Mouse (Mus musculus): ENCODE data around the gene Pik3cg.

Gene Pik3cg

DNA sequence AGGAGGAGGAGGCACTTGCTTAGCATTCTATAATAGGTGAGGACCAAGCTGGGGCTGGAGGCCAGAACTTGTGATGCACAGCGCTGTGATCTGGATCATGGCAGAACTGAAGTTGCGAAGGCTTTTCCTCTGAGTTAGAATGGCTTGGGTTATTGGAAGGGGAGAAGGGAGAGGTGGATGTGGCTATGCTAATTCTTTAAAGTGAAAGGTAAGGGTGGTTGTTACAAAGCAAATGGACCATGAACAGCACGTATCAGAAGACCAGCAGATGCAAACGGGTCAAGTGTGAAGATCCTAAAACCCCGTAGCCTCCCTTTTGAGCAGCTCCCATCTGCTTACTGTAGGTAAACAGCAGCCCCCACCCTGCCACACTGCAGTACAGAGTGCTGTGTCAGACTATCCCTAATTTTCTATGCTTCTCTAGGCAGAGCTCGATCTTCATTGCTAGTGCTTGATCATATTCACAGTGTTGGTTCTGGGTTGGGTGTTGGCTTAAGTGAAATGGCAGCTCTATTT, 7.3 kb downstream of the Pik3cg start:
- no peak for DNase-seq (ENCODE audit: low read depth, low spot score)

DNA sequence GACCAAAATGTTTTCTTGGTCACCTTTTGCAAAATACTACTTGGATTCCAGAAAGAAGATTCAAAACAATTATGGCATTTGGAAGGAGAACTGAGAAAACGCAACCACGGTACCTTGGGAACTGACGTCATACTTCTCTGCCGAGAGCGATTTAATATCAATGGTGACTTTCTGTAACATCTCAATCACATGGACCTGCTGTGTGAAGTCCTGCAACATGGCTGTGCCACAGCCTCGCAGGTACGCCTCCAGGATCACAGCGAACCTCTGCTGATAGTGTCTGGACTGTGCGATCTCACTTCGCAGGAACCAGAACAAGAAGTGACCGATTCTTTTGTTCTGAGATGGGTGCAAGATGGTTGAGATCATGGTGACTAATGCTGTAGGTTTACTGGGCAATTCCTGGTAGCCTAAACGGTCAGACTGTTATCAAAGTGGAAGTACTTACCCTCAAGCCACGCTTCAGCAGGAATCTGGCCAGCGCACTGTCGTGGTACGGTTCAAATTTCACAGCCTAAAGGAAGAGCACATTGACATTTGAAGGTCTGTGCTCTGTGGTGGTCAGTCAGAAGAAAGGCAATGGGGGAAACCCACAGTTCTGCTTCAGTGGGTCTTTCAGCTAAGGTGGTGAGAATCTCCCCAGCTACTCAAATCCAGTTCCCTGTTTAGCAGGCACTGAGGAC, 7.9 kb downstream of the Pik3cg start:
- DNase-seq (ENCODE audit: low read depth, low spot score): no peak

DNA sequence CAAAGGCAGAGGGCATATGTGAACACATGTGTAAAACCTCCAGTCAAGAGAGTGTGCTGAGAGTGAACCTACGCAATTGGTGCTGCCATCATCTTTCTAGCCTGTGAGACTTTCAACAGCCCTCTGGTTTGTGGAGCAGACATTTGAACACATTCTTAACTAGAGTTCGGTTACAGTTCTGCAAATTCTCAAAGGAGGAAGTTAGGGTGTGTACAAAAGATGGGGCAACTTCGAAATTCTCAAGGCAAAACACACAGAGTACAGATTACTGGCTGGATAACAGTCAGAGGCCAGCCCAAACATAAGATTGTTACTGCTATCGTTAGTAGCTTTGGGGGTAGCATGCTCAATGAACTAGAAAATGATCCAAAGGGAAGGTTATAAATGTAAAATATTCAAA, 9.0 kb downstream of the Pik3cg start:
- DNase-seq (ENCODE audit: low read depth, low spot score): no peak

DNA sequence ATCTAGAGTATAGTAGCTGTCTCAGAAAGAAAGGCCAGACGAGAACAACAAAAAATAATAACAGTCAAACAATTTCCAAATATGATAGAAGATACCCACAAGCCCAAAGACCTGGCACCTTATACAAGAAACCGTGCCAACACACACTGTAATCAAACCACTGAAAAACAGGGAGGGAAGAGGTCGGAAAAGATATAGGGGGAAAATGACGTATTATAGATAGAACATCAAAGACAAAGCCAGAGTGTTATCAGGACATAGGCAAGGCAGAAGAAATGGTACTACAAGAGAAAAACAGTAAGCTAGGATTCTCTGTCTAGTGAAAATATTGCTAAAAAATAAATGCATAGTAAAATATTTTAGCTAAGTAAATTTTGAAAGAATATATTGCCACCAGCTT, 10.4 kb downstream of the Pik3cg start:
- DNase-seq (ENCODE audit: low read depth, low spot score): no peak

DNA sequence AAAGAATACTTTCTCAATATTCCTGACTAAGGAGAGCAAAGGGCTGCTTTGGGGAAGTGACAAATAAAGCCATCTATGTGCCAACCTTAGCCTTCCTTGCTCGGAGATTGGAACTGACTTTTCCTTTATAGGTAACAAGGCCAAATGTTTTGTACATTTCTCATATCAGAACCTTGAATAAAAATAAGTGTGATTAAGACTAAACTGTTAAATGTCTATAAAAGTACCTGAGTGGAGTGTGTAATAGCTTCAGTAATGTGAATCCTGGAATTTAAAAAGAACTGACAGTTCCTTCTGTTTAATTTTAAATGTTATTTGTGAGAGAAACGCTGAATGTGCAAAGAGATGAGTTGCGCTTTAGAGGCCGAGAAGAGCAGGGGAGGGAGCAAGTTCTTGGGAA, 13.5 kb downstream of the Pik3cg start:
- no peak for DNase-seq (ENCODE audit: low read depth, low spot score)

DNA sequence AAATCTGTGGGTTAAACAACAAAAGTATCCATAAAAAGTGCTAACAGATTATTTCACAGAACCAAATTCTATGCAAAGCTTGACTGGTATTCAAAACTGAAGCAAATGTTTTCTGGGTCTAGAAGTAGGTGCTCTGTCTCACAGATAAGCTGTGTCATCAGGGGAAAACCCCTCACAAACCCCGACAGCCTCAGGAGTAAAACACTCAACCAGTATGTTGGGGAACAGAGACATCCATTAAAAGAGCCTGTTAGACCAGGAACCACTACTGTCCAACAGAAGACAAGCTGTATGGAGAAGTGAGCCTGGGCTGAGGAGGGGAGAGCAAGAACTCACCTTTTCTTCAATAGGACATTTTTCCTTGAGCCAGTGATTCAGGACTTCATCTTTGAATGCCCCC, 14.1 kb downstream of the Pik3cg start:
- DNase-seq (ENCODE audit: low read depth, low spot score): no peak

DNA sequence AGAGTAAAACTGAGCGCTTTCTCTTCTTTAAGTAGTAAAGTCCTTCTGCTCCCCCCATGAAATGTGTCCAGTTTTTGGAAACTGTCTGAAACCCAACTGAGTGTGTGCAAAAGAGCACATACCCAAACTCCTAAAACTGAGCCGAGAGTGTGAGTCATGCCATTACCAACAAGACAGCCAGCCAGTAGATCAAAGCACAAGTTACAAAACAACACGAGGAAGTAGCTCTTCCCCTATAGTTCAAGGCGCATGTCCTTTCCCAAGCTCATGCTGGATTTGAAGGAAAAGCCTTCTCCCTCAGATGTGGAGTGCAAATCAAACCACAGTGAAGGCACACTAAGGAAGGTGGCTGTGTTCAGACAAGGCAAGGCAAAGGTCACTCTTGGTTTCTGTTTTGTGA, 17.5 kb downstream of the Pik3cg start:
- no peak for DNase-seq (ENCODE audit: low read depth, low spot score)

DNA sequence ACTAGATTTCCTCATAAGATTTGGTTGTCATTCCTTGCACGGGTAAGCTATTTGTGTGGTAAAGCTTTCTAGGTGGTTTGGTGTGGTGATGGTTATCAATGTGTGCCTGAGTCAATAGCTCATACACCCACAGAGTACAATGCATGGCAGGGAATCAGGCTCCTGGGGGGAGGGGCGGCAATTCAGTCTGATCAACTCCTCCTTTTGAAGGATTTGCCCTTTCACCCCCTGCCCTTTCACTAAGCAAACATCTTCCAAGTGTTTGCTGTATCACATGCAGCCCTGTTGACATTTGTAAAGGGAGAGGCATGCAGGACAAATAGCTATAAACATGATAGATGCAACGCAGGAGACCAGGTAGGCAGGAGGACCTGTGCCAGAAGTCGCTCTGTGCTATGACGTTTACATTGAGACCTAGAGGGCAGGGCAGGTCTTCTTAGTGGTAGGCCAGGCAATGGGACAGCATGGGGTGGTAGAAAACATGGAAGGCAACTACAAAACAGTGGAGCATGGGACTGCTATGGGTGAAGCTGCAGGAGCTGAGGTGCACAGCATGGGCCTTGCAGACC, 20.7 kb downstream of the Pik3cg start:
- DNase-seq (ENCODE audit: low read depth, low spot score): no peak

DNA sequence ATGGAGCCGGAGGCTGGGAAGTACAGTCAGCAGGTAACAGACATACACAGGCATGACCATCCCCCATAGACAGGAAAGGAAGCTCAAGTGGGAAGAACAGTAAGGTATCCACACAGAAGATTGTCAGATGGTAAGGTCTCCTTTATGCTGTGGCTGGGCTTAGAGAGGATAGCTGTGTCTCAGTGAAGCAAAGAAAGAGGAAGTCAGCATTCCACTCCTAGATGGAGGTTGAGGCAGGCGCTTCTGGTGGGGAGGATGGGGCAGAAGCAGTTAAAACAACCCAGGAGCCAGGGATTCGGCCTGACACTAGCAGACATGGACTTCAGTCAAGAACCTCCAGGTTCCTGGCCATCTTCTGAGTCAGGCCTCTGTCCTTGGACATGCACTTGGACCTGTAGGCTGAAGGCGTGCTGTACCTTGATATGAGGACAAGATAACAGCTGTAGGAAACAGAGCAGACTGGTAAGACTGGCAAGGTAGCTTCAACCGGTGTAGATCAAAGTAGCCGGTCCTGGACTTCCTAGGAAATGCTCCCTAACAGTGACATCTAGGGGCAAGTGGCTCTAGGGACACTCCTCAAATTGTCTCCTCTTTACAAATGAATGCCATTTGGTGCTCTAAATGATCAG, 21.7 kb downstream of the Pik3cg start:
- DNase-seq (ENCODE audit: low read depth, low spot score): no peak

DNA sequence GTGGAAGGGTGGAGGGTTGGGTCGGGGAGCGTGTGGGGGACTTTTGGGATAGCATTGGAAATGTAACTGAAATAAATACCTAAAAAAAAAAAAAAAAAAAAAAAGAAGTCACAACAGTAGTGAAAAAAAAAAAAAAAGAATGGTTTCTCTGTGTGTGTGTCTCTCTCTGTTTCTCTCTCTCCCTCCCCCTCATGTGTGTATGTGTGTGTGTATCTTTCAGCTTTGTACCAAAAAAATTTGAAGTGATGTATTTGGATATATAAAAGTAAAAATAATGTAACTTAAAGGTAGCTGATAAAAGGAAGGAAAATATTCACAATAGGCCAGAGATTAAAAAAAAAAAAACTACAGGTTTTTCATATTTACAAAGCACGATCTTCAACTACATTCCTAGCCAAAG, 23.6 kb downstream of the Pik3cg start:
- DNase-seq (ENCODE audit: low read depth, low spot score): no peak

DNA sequence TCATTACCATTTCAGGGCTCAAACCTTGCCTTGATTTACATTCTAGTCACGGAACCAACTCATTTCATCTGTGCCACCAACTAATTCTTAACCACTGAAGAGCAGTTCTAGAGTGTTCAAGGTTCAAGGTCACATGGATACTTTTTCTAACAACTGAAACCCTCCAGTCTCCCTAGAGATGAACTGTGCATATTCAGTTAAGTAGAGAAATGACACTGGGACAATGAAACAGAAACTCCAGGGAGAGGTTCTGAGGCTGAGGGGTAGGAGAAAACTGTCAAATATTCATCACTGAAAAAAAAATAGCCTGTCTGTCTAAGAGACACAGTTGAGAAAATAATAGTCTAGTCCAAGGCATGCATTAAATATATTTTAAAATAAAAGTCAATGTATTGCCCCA, 24.9 kb downstream of the Pik3cg start:
- no peak for DNase-seq (ENCODE audit: low read depth, low spot score)

DNA sequence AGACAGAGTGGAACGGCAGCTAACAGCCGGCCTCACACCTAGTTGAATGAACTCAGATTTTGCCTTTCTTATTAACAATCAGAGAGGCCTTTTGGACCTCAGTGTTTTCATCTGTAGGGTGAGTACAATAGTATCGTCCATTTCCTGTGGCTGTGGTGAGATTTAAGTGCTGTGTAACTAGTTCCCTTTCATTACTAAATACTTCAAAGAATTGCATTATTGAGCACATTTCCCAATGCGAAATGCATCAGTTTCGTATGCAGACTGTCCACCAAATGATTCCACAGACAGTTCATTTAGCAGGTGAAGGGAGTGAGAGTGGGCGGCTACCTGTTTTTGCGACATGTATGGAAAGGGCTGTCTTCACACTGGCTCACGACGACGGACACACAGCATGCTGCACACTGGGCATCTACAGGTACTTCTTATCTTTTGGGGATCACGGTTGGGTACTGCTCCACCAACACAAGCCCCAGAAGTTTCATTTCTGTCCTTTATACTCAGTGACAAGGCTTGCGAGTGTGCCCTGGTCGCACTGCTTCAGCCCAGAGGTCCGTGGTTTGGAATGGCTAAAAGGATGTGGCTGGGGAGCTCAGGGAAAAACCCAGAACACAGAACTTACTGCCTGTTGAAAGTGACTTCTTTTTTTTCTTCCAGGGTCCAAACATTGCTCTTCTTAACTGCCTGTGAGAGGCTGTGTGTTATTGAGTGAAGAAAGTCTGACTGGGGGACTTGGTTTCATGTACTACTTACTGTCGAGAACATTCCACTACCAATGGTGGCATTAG, 25.6 kb downstream of the Pik3cg start:
- DNase-seq (ENCODE audit: low read depth, low spot score): peak; percentile 24

DNA sequence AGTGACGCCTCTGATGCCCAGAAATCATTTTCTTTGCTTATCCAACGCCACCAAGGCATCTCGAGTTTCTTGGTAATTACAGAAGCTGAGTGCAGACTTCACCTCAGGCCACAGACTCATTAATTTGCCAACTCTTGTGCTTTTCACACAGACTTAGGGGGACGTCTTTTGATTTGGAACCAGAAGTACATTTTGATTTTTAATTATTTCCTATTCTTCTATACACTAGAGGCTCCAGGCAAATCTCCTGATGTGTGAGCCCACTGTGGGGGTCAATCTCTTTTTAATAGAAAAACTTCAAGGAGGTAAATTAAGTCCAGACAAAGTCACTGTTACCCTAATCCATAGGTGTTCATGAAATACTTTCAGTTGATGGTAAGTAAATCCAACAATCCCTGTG, 26.6 kb downstream of the Pik3cg start:
- DNase-seq (ENCODE audit: low read depth, low spot score): no peak

DNA sequence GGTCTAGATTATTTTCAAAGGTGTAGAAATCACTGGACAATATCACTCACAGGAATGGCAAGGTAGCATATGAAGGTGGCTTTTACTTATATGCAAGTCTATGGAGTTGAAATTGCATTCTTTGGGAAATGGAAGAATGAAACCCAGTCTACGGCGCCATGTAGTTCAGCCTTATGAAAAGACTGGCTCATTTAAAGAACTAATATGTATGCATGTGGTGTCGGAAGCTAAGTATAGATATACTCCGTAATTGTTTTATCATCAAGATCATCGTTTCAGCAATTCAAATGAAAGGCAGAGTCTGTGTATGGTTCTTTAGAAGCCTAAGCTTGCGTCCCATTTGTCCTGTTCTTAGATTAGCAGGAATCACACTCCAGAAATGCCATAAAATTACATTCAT, 34.0 kb downstream of the Pik3cg start:
- DNase-seq (ENCODE audit: low read depth, low spot score): no peak

DNA sequence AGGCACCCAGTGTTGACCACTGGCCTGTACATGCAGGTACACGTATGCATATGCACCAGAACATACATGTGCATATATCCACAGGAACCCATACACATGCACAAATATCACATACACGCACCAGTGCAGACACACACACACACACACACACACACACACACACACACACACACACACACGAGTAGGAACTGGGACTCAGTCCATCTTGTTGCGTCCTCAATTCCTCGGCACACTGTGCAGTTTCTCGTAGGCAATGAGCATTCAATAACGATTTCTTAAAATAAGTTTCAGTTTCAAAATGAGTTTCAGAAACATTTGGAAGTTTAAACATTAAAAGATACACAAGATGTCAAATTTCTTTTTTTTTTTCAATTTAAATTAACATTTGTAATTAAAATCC, 35.6 kb downstream of the Pik3cg start:
- DNase-seq (ENCODE audit: low read depth, low spot score): no peak

DNA sequence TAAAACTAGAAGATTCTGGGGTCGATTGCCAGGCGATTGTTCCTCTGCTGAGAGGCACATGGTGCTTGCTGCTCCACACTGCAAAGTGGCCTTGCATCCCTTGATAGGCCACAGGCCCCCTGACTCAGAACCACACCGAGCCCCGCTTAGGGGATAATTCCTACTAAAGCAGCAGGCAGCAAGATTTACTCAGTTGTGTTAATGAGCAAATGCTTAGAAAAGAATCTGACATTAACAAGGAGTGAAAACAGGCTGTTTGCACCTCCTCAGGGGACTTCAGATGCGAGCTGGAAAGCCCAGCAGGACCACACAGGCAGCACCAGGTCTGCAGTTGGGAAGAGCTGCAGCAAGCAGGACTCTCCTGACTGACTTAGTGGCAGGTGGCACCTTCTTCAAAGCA, 39.3 kb downstream of the Pik3cg start:
- DNase-seq (ENCODE audit: low read depth, low spot score): peak; percentile 51

DNA sequence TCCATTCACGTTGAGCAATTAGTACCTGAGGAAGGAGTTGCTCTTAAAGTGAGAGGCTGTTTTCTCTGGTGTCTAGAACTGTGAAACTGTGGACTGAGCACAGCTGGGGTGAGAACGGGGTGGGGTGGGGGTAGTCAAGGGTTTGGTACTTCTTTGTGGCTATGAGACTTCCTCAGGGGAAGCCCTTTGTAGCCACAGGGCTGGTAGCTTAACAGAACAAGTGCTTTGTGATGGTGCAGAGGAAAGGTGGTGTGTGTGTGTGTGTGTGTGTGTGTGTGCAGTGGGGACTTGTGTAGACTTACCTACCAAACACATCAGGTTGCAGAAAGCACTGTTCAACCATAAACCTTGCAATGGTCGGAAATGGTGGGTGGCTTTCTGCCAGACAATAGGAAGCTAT, 39.7 kb downstream of the Pik3cg start:
- peak; percentile 31 for DNase-seq (ENCODE audit: low read depth, low spot score)

DNA sequence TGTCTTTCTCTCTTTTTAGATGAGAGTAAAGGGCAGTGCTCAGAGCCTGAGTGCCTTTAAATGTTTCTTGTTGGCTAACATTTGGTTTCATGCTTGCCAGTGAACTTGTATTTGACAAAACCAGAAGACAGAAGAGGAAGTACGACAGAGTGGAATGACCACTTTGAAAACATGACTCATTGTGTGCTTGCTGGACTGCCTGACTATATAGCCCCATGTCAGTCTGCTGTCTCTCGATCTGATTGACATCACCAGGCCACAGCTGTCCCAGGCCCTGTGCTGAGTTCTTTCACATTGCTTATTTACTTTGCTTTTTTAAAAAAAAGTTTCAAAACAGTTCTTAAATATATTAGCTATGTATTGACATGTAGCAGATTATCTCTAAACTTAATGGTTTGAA, 44.8 kb downstream of the Pik3cg start:
- no peak for DNase-seq (ENCODE audit: low read depth, low spot score)

DNA sequence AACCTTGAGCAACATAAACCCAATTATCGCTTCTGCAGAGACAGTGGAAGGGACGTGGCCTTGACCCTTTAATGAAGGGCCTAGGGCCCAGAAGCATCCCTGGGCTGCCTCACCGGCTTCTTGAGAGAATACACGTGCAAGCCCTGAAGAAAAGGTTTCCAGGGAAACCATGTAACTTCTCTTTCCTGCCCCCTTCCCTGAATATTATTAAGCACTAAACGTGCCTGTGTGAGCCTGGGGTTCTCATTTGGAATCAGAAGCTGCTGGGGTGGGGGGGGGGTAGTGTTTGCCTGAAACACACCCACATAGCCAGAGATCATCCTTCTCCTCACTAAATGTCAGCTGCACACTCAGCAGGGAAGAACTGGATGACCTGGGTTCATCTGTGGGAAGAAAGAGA, 49.7 kb downstream of the Pik3cg start:
- no peak for DNase-seq (ENCODE audit: low read depth, low spot score)

DNA sequence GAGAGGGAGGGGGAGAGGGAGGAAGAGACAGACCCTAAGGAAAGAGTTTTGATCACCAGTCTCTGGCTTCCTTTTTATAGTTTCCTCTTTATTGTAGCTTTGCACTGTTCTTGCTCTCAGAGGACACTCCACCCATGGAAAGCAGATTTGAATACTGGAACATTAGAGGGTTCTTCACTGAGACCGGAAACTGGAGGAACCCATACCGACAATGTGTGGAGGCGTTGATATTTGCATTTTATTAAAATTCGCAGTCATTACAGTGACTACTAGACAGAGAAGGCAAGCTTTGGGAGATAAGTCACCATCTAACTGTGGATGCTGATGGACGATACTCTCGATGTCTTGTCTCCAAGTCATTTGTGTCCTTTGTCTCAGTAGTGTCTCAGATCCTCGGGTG, 61.9 kb downstream of the Pik3cg start:
- DNase-seq (ENCODE audit: low read depth, low spot score): no peak

DNA sequence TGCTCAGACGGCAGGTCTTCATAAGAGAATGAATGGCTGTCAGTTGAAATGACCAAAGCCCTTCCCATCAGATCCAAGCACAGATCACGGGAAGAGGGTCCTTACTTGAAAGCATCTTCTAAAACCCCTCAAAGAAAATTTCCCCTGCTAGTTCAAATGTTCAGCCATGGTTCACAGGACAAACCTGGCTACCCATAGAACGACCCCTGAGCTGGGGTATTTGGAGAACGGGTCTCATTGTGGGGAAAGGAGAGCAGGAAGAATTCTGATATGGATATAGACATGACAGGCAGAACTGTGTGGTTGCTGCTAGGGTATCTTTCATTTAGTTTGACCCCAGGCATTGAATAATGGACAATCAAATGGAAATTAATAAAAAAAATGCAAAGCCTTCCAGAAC, 62.8 kb downstream of the Pik3cg start:
- no peak for DNase-seq (ENCODE audit: low read depth, low spot score)

DNA sequence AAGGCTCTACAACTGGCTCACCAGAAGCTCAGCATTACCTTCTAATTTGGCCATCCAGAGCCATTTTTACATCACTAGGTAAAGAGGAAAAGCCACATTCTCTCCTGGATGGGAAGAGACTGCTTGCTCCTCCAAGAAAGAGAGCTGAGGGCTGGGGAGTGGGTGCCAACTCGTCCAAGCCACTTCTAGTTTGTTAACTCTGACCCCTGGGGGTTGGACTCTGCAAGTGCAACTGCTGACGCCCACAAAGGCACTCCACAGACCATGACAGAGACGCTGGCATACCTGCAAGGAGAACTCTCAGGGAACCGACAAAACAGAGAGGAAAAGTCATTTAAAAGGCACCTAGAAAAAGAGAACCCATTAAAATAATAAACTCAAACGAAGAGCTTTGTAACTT, 63.9 kb downstream of the Pik3cg start:
- peak; percentile 71 for DNase-seq (ENCODE audit: low read depth, low spot score)
